Mouse (Mus musculus) urinary bladder, postnatal 36 days (tissue): ENCODE measurements at regions not wholly inside any gene's neighbourhood (a gene's known extent, or its start where the extent isn't known, plus 50 kb on each side); places are given as distances from the start of the nearest gene placed in this dataset.
"Not testable (repeated sequence)": the region's sequence is repeated elsewhere in the genome, so short reads cannot be mapped to it uniquely, and the experiment has no call there.

Experiments
- DNase-seq, 2 experiments: peaks; one replicate each; pipeline ENCODE4 v3.0.0; 2022; ENCODE audit warnings: low spot score in 2 of 2, mixed read lengths in 1 of 2

GRCm38 (mm10) chr9:82300046-82300445 lies 436.6 kb downstream of the Mei4 start:
- no peak for DNase-seq

- DNase-seq, result no peak
Measured at GRCm38 (mm10) chr9:82306285-82306684, 442.8 kb downstream of the Mei4 start.

- no peak for DNase-seq
Measured at GRCm38 (mm10) chr9:82312466-82312865, 449.0 kb downstream of the Mei4 start.

GRCm38 (mm10) chr9:82340452-82340851 lies 477.0 kb downstream of the Mei4 start:
- DNase-seq, result no peak

GRCm38 (mm10) chr9:82350784-82351183 lies 478.6 kb upstream of the Irak1bp1 start:
- not testable (repeated sequence) for DNase-seq

GRCm38 (mm10) chr9:82359573-82359972 lies 469.8 kb upstream of the Irak1bp1 start:
- DNase-seq, result no peak

GRCm38 (mm10) chr9:82402355-82402754 lies 427.0 kb upstream of the Irak1bp1 start:
- no peak for DNase-seq

- DNase-seq, result peak; percentile 37 to 42
Measured at GRCm38 (mm10) chr9:82404010-82404409, 425.3 kb upstream of the Irak1bp1 start.

GRCm38 (mm10) chr9:82407177-82407576 lies 422.2 kb upstream of the Irak1bp1 start:
- no peak for DNase-seq

GRCm38 (mm10) chr9:82408969-82409368 lies 420.4 kb upstream of the Irak1bp1 start:
- DNase-seq, result no peak
